Mouse (Mus musculus) liver, embryonic 16.5 days (tissue): ENCODE data around the gene Psmc5. TPM values are rescaled to one million over a fixed set of nuclear protein-coding genes. Genes with fewer than 3 reads are reported as not detected.
A peak's percentile ranks its signal among the peaks of the same experiment; 100 is the strongest.

Experiments
- ATAC-seq: fragments of 200-750 bp; cut with Nextera tagmentation; 2 replicates; pipeline ENCODE4 v1.8.0; 2017; ENCODE audit warnings: low read depth, mild to moderate bottlenecking, moderate number of reproducible peaks, moderate library complexity
- H3K27ac ChIP-seq: fragments of 300-500 bp; sonication (generic); 2 replicates; pipeline ENCODE4 v1.5.1; 2014; ENCODE audit warnings: mild to moderate bottlenecking, low read length
- H3K27me3 ChIP-seq: fragments of 300-500 bp; sonication (generic); 2 replicates; pipeline ENCODE4 v1.6.1; 2014; ENCODE audit warnings: low read depth, low read length, mixed read lengths; ENCODE audit not compliant: control insufficient read depth, insufficient read depth
- H3K36me3 ChIP-seq: fragments of 300-500 bp; sonication (generic); 2 replicates; pipeline ENCODE4 v1.6.1; 2014; ENCODE audit warnings: mild to moderate bottlenecking; ENCODE audit not compliant: control insufficient read depth, insufficient read depth
- H3K4me1 ChIP-seq: fragments of 300-500 bp; sonication (generic); 2 replicates; pipeline ENCODE4 v1.6.1; 2014; ENCODE audit warnings: low read depth, low read length, mixed read lengths; ENCODE audit not compliant: control insufficient read depth
- H3K4me2 ChIP-seq: fragments of 300-500 bp; sonication (generic); 2 replicates; pipeline ENCODE4 v1.6.1; 2014; ENCODE audit warnings: low read depth, low read length, mixed read lengths
- H3K4me3 ChIP-seq: fragments of 300-500 bp; sonication (generic); 2 replicates; pipeline ENCODE4 v1.5.1; 2014; ENCODE audit warnings: low read depth, mild to moderate bottlenecking, low read length
- H3K9ac ChIP-seq: fragments of 300-500 bp; sonication (generic); 2 replicates; pipeline ENCODE4 v1.6.1; 2014; ENCODE audit warnings: low read depth, low read length
- H3K9me3 ChIP-seq: fragments of 300-500 bp; sonication (generic); replicated peaks from 2 replicates; pipeline ENCODE4 v1.6.1; 2016; ENCODE audit warnings: low read length; ENCODE audit not compliant: control insufficient read depth
- WGBS: fragments of 180-500 bp; shearing (Covaris S2); extraction: QIAGEN DNeasy Blood & Tissue Kit; methylation state at CpG from one replicate; pipeline ENCODE4 v1.1.7; 2014; ENCODE audit not compliant: insufficient replicate concordance; 5-methylcytosine and 5-hydroxymethylcytosine counted together
- polyA plus RNA-seq: library from polyadenylated mRNA; unstranded; fragments of >200 nt; fragmentation: Nextera tagmentation; extraction: Ambion mirVana; gene quantifications from 2 replicates; pipeline ENCODE4 v1.2.1, GENCODE M21; 2015

Gene Psmc5
- polyA plus RNA-seq, 1 experiment from 2014 or later, result 113 TPM

- 76% methylated on average over 1 of the region's 1 CpGs for WGBS
- Histone ChIP-seq H3K36me3 (peaks cover 81% of the 10 kb centered on the region), H3K9ac (no peak overlapping the region), H3K4me3 (no peak overlapping the region), H3K4me2 (no peak overlapping the region), H3K4me1 (no peaks in the 10 kb centered on the region), H3K27ac (no peak overlapping the region), H3K9me3 (0 out of 2 replicates have a peak, but pooled peaks cover 2% of the 10 kb centered on the region), H3K27me3 (no peaks in the 10 kb centered on the region)
- ATAC-seq, result no peak
These were observed 9.1 kb upstream of the Psmc5 start for GRCm38 (mm10) chr11:106246834-106247233.

- 80% methylated on average over 7 of the region's 7 CpGs for WGBS
- no peak overlapping the region for H3K27ac ChIP-seq
These were observed 6.6 kb upstream of the Psmc5 start for GRCm38 (mm10) chr11:106249326-106249725.

GRCm38 (mm10) chr11:106254767-106255166 lies 1.2 kb upstream of the Psmc5 start:
- no peak for ATAC-seq
- WGBS, result 14% methylated on average over 2 of the region's 2 CpGs
- Histone ChIP-seq H3K9ac (peak overlapping the region; percentile 75), H3K36me3 (peaks cover 33% of the 10 kb centered on the region), H3K27ac (no peak overlapping the region), H3K9me3 (no peaks in the 10 kb centered on the region), H3K27me3 (no peaks in the 10 kb centered on the region), H3K4me1 (peaks cover 20% of the 10 kb centered on the region), H3K4me2 (peak overlapping the region; percentile 90), H3K4me3 (peak overlapping the region; percentile 92)

More at GRCm38 (mm10) chr11:106249326-106249725, 6.6 kb upstream of the Psmc5 start:
- Histone ChIP-seq H3K4me1 (no peaks in the 10 kb centered on the region), H3K9ac (no peak overlapping the region), H3K4me3 (no peak overlapping the region), H3K27me3 (no peaks in the 10 kb centered on the region), H3K9me3 (0 out of 2 replicates have a peak, but pooled peaks cover 2% of the 10 kb centered on the region), H3K36me3 (peaks cover 74% of the 10 kb centered on the region), H3K4me2 (no peak overlapping the region)
- ATAC-seq, result no peak

GRCm38 (mm10) chr11:106255174-106255573 lies 780 bp upstream of the Psmc5 start:
- ATAC-seq, result no peak
- Histone ChIP-seq H3K9me3 (no peaks in the 10 kb centered on the region), H3K9ac (peak overlapping the region; percentile 75), H3K36me3 (peaks cover 29% of the 10 kb centered on the region), H3K4me3 (peak overlapping the region; percentile 92), H3K4me1 (peaks cover 20% of the 10 kb centered on the region), H3K27me3 (no peaks in the 10 kb centered on the region), H3K27ac (peak overlapping the region; percentile 83), H3K4me2 (peak overlapping the region; percentile 90)
- WGBS, result 1% methylated on average over 22 of the region's 22 CpGs

GRCm38 (mm10) chr11:106256775-106257174 lies 821 bp downstream of the Psmc5 start:
- peak overlapping the region; percentile 90 for H3K4me2 ChIP-seq
- no peaks in the 10 kb centered on the region for H3K9me3 ChIP-seq
- H3K4me1 ChIP-seq, result peaks cover 20% of the 10 kb centered on the region
- 53% methylated on average over 5 of the region's 5 CpGs for WGBS
- no peaks in the 10 kb centered on the region for H3K27me3 ChIP-seq
- peak overlapping the region; percentile 87 for H3K9ac ChIP-seq
- no peak for ATAC-seq
- peaks cover 32% of the 10 kb centered on the region for H3K36me3 ChIP-seq
- H3K27ac ChIP-seq, result no peak overlapping the region; the same call in 1 of the 2 replicates
- H3K4me3 ChIP-seq, result peak overlapping the region; percentile 92

GRCm38 (mm10) chr11:106260826-106261450 lies 5.0 kb downstream of the Psmc5 start:
- H3K4me1 ChIP-seq, result peaks cover 13% of the 10 kb centered on the region
- 85% methylated on average over 14 of the region's 14 CpGs for WGBS
- no peak for ATAC-seq
- no peak overlapping the region for H3K4me3 ChIP-seq
- H3K27me3 ChIP-seq, result no peaks in the 10 kb centered on the region
- no peak overlapping the region for H3K4me2 ChIP-seq
- no peak overlapping the region for H3K27ac ChIP-seq
- peaks cover 58% of the 10 kb centered on the region for H3K36me3 ChIP-seq
- H3K9ac ChIP-seq, result no peak overlapping the region
- H3K9me3 ChIP-seq, result no peaks in the 10 kb centered on the region

- Histone ChIP-seq H3K4me1 (peaks cover 10% of the 10 kb centered on the region), H3K4me2 (no peak overlapping the region), H3K27me3 (no peaks in the 10 kb centered on the region), H3K9me3 (no peaks in the 10 kb centered on the region), H3K27ac (no peak overlapping the region), H3K36me3 (peaks cover 65% of the 10 kb centered on the region), H3K4me3 (no peak overlapping the region), H3K9ac (no peak overlapping the region)
- ATAC-seq, result no peak
- WGBS, result 78% methylated on average over 9 of the region's 9 CpGs
These were observed 8.0 kb downstream of the Psmc5 start for GRCm38 (mm10) chr11:106263963-106264362.

- no peak overlapping the region for H3K4me2 ChIP-seq
- ATAC-seq, result no peak
- H3K4me3 ChIP-seq, result no peak overlapping the region
- H3K27ac ChIP-seq, result no peak overlapping the region
- H3K27me3 ChIP-seq, result no peaks in the 10 kb centered on the region
- no peaks in the 10 kb centered on the region for H3K9me3 ChIP-seq
- H3K4me1 ChIP-seq, result peaks cover 16% of the 10 kb centered on the region
- no peak overlapping the region for H3K9ac ChIP-seq
- WGBS, result 85% methylated on average over 15 of the region's 15 CpGs
- H3K36me3 ChIP-seq, result peaks cover 63% of the 10 kb centered on the region
These were observed 9.0 kb downstream of the Psmc5 start for GRCm38 (mm10) chr11:106264988-106265387.

GRCm38 (mm10) chr11:106265570-106265969 lies 9.6 kb downstream of the Psmc5 start:
- no peak overlapping the region for H3K4me2 ChIP-seq
- H3K4me3 ChIP-seq, result no peak overlapping the region
- peaks cover 22% of the 10 kb centered on the region for H3K4me1 ChIP-seq
- peaks cover 63% of the 10 kb centered on the region for H3K36me3 ChIP-seq
- no peak for ATAC-seq
- no peaks in the 10 kb centered on the region for H3K9me3 ChIP-seq
- no peak overlapping the region for H3K27ac ChIP-seq
- 73% methylated on average over 4 of the region's 4 CpGs for WGBS
- H3K27me3 ChIP-seq, result no peaks in the 10 kb centered on the region
- H3K9ac ChIP-seq, result no peak overlapping the region
